Mouse (Mus musculus) small intestine, adult 2 months (tissue): Measurements from ENCODE around the gene Abcb6. TPM values are rescaled to one million over a fixed set of nuclear protein-coding genes. Genes with fewer than 3 reads are reported as not detected.

Experiments used
- H3K27ac ChIP-seq: fragments of 200-500 bp; 2 replicates; pipeline ENCODE4 v1.5.1; 2012; ENCODE audit warnings: low read depth, low read length, control low read depth, inconsistent platforms; ENCODE audit not compliant: insufficient read depth
- H3K27me3 ChIP-seq: fragments of 200-500 bp; 2 replicates; pipeline ENCODE4 v1.6.1; 2012; ENCODE audit warnings: mild to moderate bottlenecking, moderate library complexity, low read length, inconsistent platforms; ENCODE audit not compliant: control insufficient read depth, insufficient read depth
- H3K36me3 ChIP-seq: fragments of 200-500 bp; 2 replicates; pipeline ENCODE4 v1.6.1; 2012; ENCODE audit warnings: mild to moderate bottlenecking, low read length, control low read depth, inconsistent platforms; ENCODE audit not compliant: control insufficient read depth, insufficient read depth
- H3K4me1 ChIP-seq: fragments of 200-500 bp; 2 replicates; pipeline ENCODE4 v1.6.1; 2012; ENCODE audit warnings: low read length, inconsistent platforms, mixed read lengths; ENCODE audit not compliant: control insufficient read depth, insufficient read depth, insufficient read length
- H3K4me3 ChIP-seq: fragments of 200-500 bp; 2 replicates; pipeline ENCODE4 v1.5.1; 2012; ENCODE audit warnings: low read depth, mild to moderate bottlenecking, control low read depth, inconsistent platforms, low read length, moderate library complexity
- CTCF ChIP-seq: fragments of 200-500 bp; IDR thresholded peaks from 2 replicates; pipeline ENCODE4 v1.5.1; 2012; ENCODE audit warnings: low read depth, mild to moderate bottlenecking, control low read depth, inconsistent platforms, low read length, moderate library complexity, mixed read lengths; ENCODE audit not compliant: insufficient replicate concordance, insufficient read length; ENCODE audit errors: extremely low read depth
- POLR2A ChIP-seq: fragments of 200-500 bp; IDR thresholded peaks from 2 replicates; pipeline ENCODE4 v1.6.1; 2012; ENCODE audit warnings: low read depth, mild to moderate bottlenecking, control low read depth, inconsistent platforms, low read length, moderate library complexity
- WGBS: fragments of 180-500 bp; shearing (Covaris S2); methylation state at CpG from one replicate; pipeline ENCODE4 v1.1.7; 2018; 5-methylcytosine and 5-hydroxymethylcytosine counted together
- polyA plus RNA-seq: library from polyadenylated mRNA; depleted of rRNA; stranded (reverse); fragments of >200 nt; gene quantifications from 2 replicates; pipeline ENCODE4 v1.2.3, GENCODE M21; 2012; rRNA removed

Gene Abcb6
- polyA plus RNA-seq, 1 experiment, result 22.1 TPM

DNA sequence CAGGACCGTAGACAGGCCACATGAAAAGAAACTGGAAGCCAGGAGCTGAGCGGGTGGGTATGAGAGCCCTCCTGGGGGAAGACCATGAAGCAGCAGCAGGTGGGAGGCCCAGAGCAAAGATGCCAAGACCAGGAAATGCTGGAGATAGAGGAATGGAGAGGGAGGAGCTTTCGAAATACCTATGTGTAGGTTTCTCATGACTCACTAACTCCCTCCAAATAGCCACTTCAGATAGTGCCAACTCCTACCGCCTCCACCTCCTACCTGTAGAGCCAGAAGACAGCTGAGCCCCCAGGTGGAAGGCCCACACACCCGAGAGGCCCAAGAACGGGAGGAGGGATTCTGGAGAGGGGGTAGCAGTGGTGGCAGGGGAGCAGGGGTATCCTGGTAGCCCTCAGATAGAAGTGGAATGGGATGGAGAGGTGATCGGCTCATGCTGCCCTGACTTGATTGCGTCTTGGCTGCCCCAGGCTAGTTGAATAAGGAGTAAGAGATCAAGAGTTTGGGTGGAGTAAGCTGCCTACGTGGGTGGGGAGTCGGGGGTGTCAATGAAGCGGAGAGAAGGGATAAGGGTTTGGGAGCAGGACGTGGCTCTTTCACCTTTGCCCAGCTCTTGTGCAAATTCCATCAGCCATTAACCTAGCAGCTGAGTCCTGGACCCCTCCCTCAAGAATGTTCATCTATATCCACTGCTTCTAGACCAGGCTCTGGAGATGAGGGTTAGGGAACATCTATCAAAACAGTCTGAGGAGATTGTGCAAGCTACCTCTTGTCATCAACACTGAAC lies 46.6 kb downstream of the Abcb6 start, which contains the start of gene Slc23a3:
Gene Slc23a3 (minus strand): TSS at position 470 of the 787 bp plus-strand sequence.
- TF ChIP-seq CTCF (no peak), POLR2A (no peak)
- Histone ChIP-seq H3K4me3 (no peak within 1 kb of the TSS), H3K27me3 (no peaks in the 10 kb centered on the region), H3K27ac (no peak within 1 kb of the TSS), H3K4me1 (peaks cover 10% of the 10 kb centered on the region; the same call in 1 of the 2 replicates), H3K36me3 (peaks cover 30% of the 10 kb centered on the region)
- WGBS, result 28% methylated on average over 12 of the region's 12 CpGs

DNA sequence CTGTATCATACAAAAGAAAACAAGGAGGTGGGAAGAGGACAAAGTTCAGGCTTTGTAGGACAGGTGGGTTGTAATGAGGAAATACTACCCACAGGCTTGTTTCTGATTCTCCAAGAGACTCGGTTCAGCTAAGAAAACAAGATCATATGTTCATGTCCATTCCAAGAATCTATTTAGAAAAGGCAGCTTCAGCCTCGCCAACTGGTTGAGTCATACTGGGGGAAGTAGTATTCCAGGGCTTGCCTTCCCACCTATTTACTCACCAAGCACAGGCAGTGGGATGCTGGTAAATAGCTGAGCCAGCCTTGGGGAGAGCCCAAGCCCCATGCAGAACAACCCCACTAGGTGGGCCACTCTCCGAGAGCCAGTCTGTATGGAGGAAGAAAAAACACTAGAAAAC lies 51.6 kb downstream of the Abcb6 start:
- Histone ChIP-seq H3K36me3 (no peaks in the 10 kb centered on the region), H3K27ac (peak overlapping the region; percentile 24; the same call in 1 of the 2 replicates), H3K4me1 (peaks cover 13% of the 10 kb centered on the region; the same call in 1 of the 2 replicates), H3K27me3 (no peaks in the 10 kb centered on the region), H3K4me3 (no peak overlapping the region)
- TF ChIP-seq POLR2A (no peak), CTCF (no peak)
- 28% methylated on average over 3 of the region's 3 CpGs for WGBS

DNA sequence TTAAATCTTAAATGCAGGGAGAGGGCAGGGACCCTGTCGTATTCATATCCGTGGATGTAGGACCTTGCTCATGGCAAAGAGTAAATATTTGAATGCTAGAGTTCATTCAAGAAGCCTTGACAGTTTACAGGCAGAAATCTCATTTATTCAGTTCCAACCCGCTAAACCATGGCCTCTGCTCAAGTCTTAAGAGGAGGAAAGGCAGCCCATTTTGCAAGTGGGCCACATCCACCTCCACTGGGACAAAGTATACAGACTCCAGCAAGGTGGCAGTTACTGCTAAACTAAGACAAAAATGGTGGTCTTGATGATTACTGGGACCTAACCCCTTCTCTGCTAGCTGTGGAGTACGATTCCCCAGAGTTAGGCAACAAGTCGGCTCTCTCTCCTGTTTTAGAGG lies 54.8 kb downstream of the Abcb6 start:
- Histone ChIP-seq H3K4me3 (no peak overlapping the region), H3K27me3 (no peaks in the 10 kb centered on the region), H3K4me1 (peaks cover 12% of the 10 kb centered on the region; the same call in 1 of the 2 replicates), H3K36me3 (no peaks in the 10 kb centered on the region), H3K27ac (peak overlapping the region; percentile 98)
- no peak for TF ChIP-seq POLR2A
- TF ChIP-seq CTCF, result no peak
- 26% methylated on average over 5 of the region's 5 CpGs for WGBS

DNA sequence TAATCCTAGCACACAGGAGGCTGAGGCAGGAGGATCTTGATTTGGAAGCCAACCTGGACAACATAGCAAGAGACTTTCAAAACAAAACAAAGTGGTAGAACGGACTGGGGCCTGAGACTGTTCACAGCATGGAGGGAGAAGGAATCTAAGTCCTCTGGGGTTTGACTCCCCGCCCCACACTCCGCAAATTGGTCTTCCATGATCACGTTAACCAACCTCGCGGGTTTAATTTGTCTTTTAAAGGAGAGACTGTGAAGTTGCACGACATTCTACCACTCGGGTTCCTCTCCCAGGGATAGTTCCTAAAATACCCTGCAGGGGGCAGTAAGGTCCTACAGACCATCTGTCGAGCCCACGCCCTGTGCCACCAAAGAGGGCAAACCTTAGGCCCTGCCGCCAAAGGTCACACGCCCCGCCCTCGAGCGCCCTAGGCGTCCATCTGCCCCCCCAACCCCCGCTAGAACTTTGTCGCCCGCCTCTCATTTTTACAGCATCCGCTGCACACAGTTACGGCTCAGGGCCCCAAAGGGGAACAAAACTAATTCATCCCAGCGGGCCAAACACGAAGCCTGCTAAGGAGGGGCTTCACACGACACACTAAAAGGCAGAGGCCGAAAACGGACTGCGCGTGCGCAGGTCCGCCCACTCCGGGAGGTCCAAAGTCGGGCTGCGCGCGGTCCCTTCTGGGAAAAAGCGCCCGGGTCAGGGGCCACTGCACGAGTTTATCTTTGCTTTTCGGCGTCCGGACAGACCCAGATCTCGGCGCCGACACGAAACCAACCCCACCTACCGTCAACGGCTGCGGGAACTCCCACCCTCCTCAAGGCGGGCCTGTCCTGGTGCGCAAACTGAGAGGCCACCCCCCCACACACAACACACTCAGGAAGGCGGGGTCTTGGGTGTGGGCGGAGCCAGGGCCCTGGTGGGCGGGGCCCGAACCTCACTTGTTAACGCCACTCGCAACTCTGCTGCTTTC lies 55.6 kb downstream of the Abcb6 start, which contains the start of gene Nhej1:
Gene Nhej1 (minus strand): TSS at position 855 of the 976 bp plus-strand sequence.
- Histone ChIP-seq H3K27ac (peak within 1 kb of the TSS; percentile 98), H3K27me3 (no peaks in the 10 kb centered on the region), H3K4me1 (peaks cover 12% of the 10 kb centered on the region; the same call in 1 of the 2 replicates), H3K4me3 (peak within 1 kb of the TSS; percentile 72), H3K36me3 (no peaks in the 10 kb centered on the region)
- 1% methylated on average over 56 of the region's 56 CpGs for WGBS
- TF ChIP-seq CTCF, result peak; percentile 94
- TF ChIP-seq POLR2A, result peak; percentile 57

DNA sequence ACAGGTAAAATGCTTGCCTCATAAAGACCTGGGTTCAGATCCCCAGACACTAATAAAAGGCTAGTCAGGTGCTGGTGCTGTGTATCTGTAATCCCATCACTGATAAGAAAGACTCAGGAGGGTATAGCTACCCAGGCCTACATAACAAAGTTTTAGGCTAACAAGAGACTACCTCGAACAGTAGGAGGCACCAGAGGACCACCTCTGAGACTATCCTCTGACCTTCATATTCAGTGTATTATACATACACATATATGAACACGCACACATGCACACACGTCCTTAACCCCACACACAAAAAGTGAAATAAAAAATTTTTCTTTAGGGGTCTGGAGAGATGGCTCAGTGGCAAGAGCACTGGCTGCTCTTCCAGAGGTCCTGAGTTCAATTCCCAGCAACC lies 58.0 kb downstream of the Abcb6 start:
- Histone ChIP-seq H3K36me3 (no peaks in the 10 kb centered on the region), H3K27ac (no peak overlapping the region), H3K4me3 (no peak overlapping the region), H3K4me1 (peaks cover 7% of the 10 kb centered on the region; the same call in 1 of the 2 replicates), H3K27me3 (no peaks in the 10 kb centered on the region)
- WGBS, result 82% methylated on average over 3 of the region's 3 CpGs
- no peak for TF ChIP-seq CTCF
- TF ChIP-seq POLR2A, result no peak

Other genes starting within 250 kb of the Abcb6 start
- gene Cfap65, start 244.8 kb downstream of the Abcb6 start, polyA plus RNA-seq, result 0.03 and 0.15 TPM in 2 replicates
- gene Ihh, start 228.7 kb downstream of the Abcb6 start, polyA plus RNA-seq, result 67.5 and 198 TPM in 2 replicates
- 0.86 and 2.0 TPM in 2 replicates for gene Nhej1, start 55.2 kb downstream of the Abcb6 start, polyA plus RNA-seq
- gene Slc23a3, start 46.5 kb downstream of the Abcb6 start, polyA plus RNA-seq, result 1.2 TPM in 2 replicates
- gene Cnppd1, start 37.7 kb downstream of the Abcb6 start, polyA plus RNA-seq, result 31.5 and 90.4 TPM in 2 replicates
- gene Retreg2, start 37.6 kb downstream of the Abcb6 start, polyA plus RNA-seq, result 47.4 and 113 TPM in 2 replicates
- 45.0 and 106 TPM in 2 replicates for gene Zfand2b, start 11.7 kb downstream of the Abcb6 start, polyA plus RNA-seq
- gene Ankzf1, start 11.8 kb upstream of the Abcb6 start, polyA plus RNA-seq, result 5.5 and 16.2 TPM in 2 replicates
- 48.3 and 148 TPM in 2 replicates for gene Atg9a, start 11.8 kb upstream of the Abcb6 start, polyA plus RNA-seq
- 0.74 and 1.1 TPM in 2 replicates for gene Glb1l, start 30.4 kb upstream of the Abcb6 start, polyA plus RNA-seq
- gene Stk16, start 30.4 kb upstream of the Abcb6 start, polyA plus RNA-seq, result 147 and 193 TPM in 2 replicates
- 107 and 188 TPM in 2 replicates for gene Tuba4a, start 39.5 kb upstream of the Abcb6 start, polyA plus RNA-seq
- not detected in 2 replicates for gene A630095N17Rik, start 51.7 kb upstream of the Abcb6 start, polyA plus RNA-seq
- gene Dnajb2, start 56.0 kb upstream of the Abcb6 start, polyA plus RNA-seq, result 13.3 and 21.3 TPM in 2 replicates
- gene Ptprn, start 84.1 kb upstream of the Abcb6 start, polyA plus RNA-seq, result 2.8 and 6.2 TPM in 2 replicates
- 1.8 and 6.2 TPM in 2 replicates for gene Resp18, start 98.0 kb upstream of the Abcb6 start, polyA plus RNA-seq
- gene Dnpep, start 137.6 kb upstream of the Abcb6 start, polyA plus RNA-seq, result 157 and 865 TPM in 2 replicates
- 152 and 216 TPM in 2 replicates for gene Des, start 179.9 kb upstream of the Abcb6 start, polyA plus RNA-seq
- gene Speg, start 194.9 kb upstream of the Abcb6 start, polyA plus RNA-seq, result 21.5 and 23.2 TPM in 2 replicates